Mouse (Mus musculus) MEL (cell line): ENCODE measurements around the gene Nrbf2. TPM values are rescaled to one million over a fixed set of nuclear protein-coding genes. Genes with fewer than 3 reads are reported as not detected.

Experiments used
- DNase-seq: peaks from one replicate; pipeline ENCODE4 v3.0.0; 2011; ENCODE audit warnings: low read depth, low spot score
- H3K27ac ChIP-seq: 2 replicates; pipeline ENCODE4 v1.5.1; 2012; ENCODE audit warnings: low read depth, mild to moderate bottlenecking, control low read depth, low read length, moderate library complexity; ENCODE audit not compliant: control insufficient read depth
- H3K27me3 ChIP-seq, 2 experiments: fragments of 150-350 bp in 1 of 2; sonication (generic) in 1 of 2; 2 replicates each; pipeline ENCODE4 v1.6.1; 2012; ENCODE audit warnings: low read length in 2 of 2, mild to moderate bottlenecking in 2 of 2, improper control_type of control experiment in 1 of 2, moderate library complexity in 1 of 2; ENCODE audit not compliant: insufficient read depth in 2 of 2, control insufficient read depth in 1 of 2
- H3K36me3 ChIP-seq, 2 experiments: 2 replicates each; pipeline ENCODE4 v1.6.1; 2012 to 2014; ENCODE audit warnings: low read length in 2 of 2, improper control_type of control experiment in 1 of 2, inconsistent platforms in 1 of 2, mild to moderate bottlenecking in 1 of 2; ENCODE audit not compliant: insufficient read depth in 2 of 2, control insufficient read depth in 1 of 2
- H3K4me1 ChIP-seq, 2 experiments: fragments of 150-350 bp in 1 of 2; sonication (generic) in 1 of 2; 2 replicates each; pipeline ENCODE4 v1.6.1; 2012; ENCODE audit warnings: low read length in 2 of 2, improper control_type of control experiment in 1 of 2, mild to moderate bottlenecking in 1 of 2; ENCODE audit not compliant: insufficient read depth in 2 of 2, control insufficient read depth in 1 of 2
- H3K4me3 ChIP-seq, 2 experiments: fragments of 150-350 bp in 1 of 2; sonication (generic) in 1 of 2; 2 replicates each; pipeline ENCODE4 v1.5.1; 2012; ENCODE audit warnings: low read depth in 2 of 2, low read length in 2 of 2, mild to moderate bottlenecking in 2 of 2, moderate library complexity in 2 of 2, control low read depth in 1 of 2, improper control_type of control experiment in 1 of 2; ENCODE audit not compliant: control insufficient read depth in 1 of 2, insufficient read depth in 1 of 2
- H3K79me2 ChIP-seq: 2 replicates; pipeline ENCODE4 v1.6.1; 2012; ENCODE audit warnings: mild to moderate bottlenecking, low read length, moderate library complexity; ENCODE audit not compliant: control insufficient read depth, poor library complexity, insufficient read depth
- H3K9ac ChIP-seq: 2 replicates; pipeline ENCODE4 v1.6.1; 2012; ENCODE audit warnings: low read depth, mild to moderate bottlenecking, control low read depth, low read length, moderate library complexity; ENCODE audit not compliant: control insufficient read depth, poor library complexity, severe bottlenecking
- H3K9me3 ChIP-seq: fragments of 150-350 bp; sonication (generic); replicated peaks from 2 replicates; pipeline ENCODE4 v1.6.1; 2012; ENCODE audit warnings: mild to moderate bottlenecking, low read length, improper control_type of control experiment, moderate library complexity; ENCODE audit not compliant: insufficient read depth
- BHLHE40 ChIP-seq: IDR thresholded peaks from 2 replicates; pipeline ENCODE4 v1.6.1; 2012; ENCODE audit warnings: low read depth, mild to moderate bottlenecking, inconsistent platforms, low read length, improper control_type of control experiment, borderline replicate concordance
- CHD1 ChIP-seq: IDR thresholded peaks from 2 replicates; pipeline ENCODE4 v1.6.1; 2012; ENCODE audit warnings: low read depth, mild to moderate bottlenecking, inconsistent platforms, low read length, improper control_type of control experiment
- CTCF ChIP-seq, 3 experiments: IDR thresholded peaks in 2 of 3; conservative IDR thresholded peaks in 1 of 3; 2 replicates each; pipeline ENCODE4 v1.5.1; 2011 to 2012; ENCODE audit warnings: low read length in 3 of 3, low read depth in 2 of 3, mild to moderate bottlenecking in 2 of 3, improper control_type of control experiment in 1 of 3, inconsistent platforms in 1 of 3, mixed read lengths in 1 of 3, moderate library complexity in 1 of 3; ENCODE audit not compliant: control insufficient read depth in 1 of 3, insufficient read depth in 1 of 3, poor library complexity in 1 of 3, severe bottlenecking in 1 of 3
- E2F4 ChIP-seq: IDR thresholded peaks from 2 replicates; pipeline ENCODE4 v1.6.1; 2011; ENCODE audit warnings: low read depth, low read length, improper control_type of control experiment, borderline replicate concordance
- ELF1 ChIP-seq: IDR thresholded peaks from 2 replicates; pipeline ENCODE4 v1.6.1; 2014; ENCODE audit warnings: low read depth, mild to moderate bottlenecking, inconsistent platforms, low read length, improper control_type of control experiment, moderate library complexity
- EP300 ChIP-seq, 2 experiments: IDR thresholded peaks; 2 replicates each; pipeline ENCODE4 v1.6.1; 2011; ENCODE audit warnings: improper control_type of control experiment in 2 of 2, low read length in 2 of 2, low read depth in 1 of 2, mild to moderate bottlenecking in 1 of 2
- ETS1 ChIP-seq: IDR thresholded peaks from 2 replicates; pipeline ENCODE4 v1.6.1; 2012; ENCODE audit warnings: low read depth, mild to moderate bottlenecking, inconsistent platforms, low read length, improper control_type of control experiment, moderate library complexity
- GABPA ChIP-seq: IDR thresholded peaks from 2 replicates; pipeline ENCODE4 v1.6.1; 2012; ENCODE audit warnings: low read depth, mild to moderate bottlenecking, inconsistent platforms, low read length, improper control_type of control experiment, moderate library complexity
- GATA1 ChIP-seq: IDR thresholded peaks from 2 replicates; pipeline ENCODE4 v1.6.1; 2011; ENCODE audit warnings: low read depth, low read length, improper control_type of control experiment
- HCFC1 ChIP-seq: IDR thresholded peaks from 2 replicates; pipeline ENCODE4 v1.6.1; 2012; ENCODE audit warnings: low read depth, mild to moderate bottlenecking, inconsistent platforms, low read length, improper control_type of control experiment, moderate library complexity
- JUND ChIP-seq: IDR thresholded peaks from 2 replicates; pipeline ENCODE4 v1.6.1; 2011; ENCODE audit warnings: low read depth, mild to moderate bottlenecking, improper control_type of control experiment, low read length
- KAT2A ChIP-seq: conservative IDR thresholded peaks from 2 replicates; pipeline ENCODE4 v1.6.1; 2012; ENCODE audit warnings: low read depth, low read length, improper control_type of control experiment, inconsistent platforms
- MAFK ChIP-seq: IDR thresholded peaks from 2 replicates; pipeline ENCODE4 v1.6.1; 2011; ENCODE audit warnings: low read depth, mild to moderate bottlenecking, low read length, improper control_type of control experiment, borderline replicate concordance
- MAX ChIP-seq: IDR thresholded peaks from 2 replicates; pipeline ENCODE4 v1.6.1; 2011; ENCODE audit warnings: low read length, improper control_type of control experiment
- MAZ ChIP-seq: IDR thresholded peaks from 2 replicates; pipeline ENCODE4 v1.6.1; 2012; ENCODE audit warnings: low read depth, mild to moderate bottlenecking, inconsistent platforms, low read length, improper control_type of control experiment
- MXI1 ChIP-seq: IDR thresholded peaks from 2 replicates; pipeline ENCODE4 v1.6.1; 2011; ENCODE audit warnings: mild to moderate bottlenecking, low read depth, low read length, improper control_type of control experiment
- MYB ChIP-seq: IDR thresholded peaks from 2 replicates; pipeline ENCODE4 v1.6.1; 2011; ENCODE audit warnings: mild to moderate bottlenecking, low read depth, low read length, improper control_type of control experiment
- MYC ChIP-seq: IDR thresholded peaks from 2 replicates; pipeline ENCODE4 v1.6.1; 2011; ENCODE audit warnings: low read depth, mild to moderate bottlenecking, low read length, improper control_type of control experiment, moderate library complexity
- NELFE ChIP-seq: IDR thresholded peaks from 2 replicates; pipeline ENCODE4 v1.6.1; 2011; ENCODE audit warnings: low read depth, low read length, improper control_type of control experiment
- NRF1 ChIP-seq: IDR thresholded peaks from 2 replicates; pipeline ENCODE4 v1.6.1; 2014; ENCODE audit warnings: low read depth, mild to moderate bottlenecking, inconsistent platforms, low read length, improper control_type of control experiment, moderate library complexity; ENCODE audit not compliant: poor library complexity, insufficient read depth, severe bottlenecking
- POLR2A ChIP-seq, 2 experiments: IDR thresholded peaks; 2 replicates each; pipeline ENCODE4 v1.6.1; 2011 to 2012; ENCODE audit warnings: low read length in 2 of 2, mild to moderate bottlenecking in 2 of 2, control low read depth in 1 of 2, improper control_type of control experiment in 1 of 2, low read depth in 1 of 2, moderate library complexity in 1 of 2; ENCODE audit not compliant: control insufficient read depth in 1 of 2, insufficient read depth in 1 of 2, poor library complexity in 1 of 2
- POLR2AphosphoS2 ChIP-seq: IDR thresholded peaks from 2 replicates; pipeline ENCODE4 v1.6.1; 2011; ENCODE audit warnings: low read length, improper control_type of control experiment
- POLR2AphosphoS5 ChIP-seq: IDR thresholded peaks from 2 replicates; pipeline ENCODE4 v1.6.1; 2012; ENCODE audit warnings: low read depth, borderline replicate concordance, mild to moderate bottlenecking, inconsistent platforms, low read length, moderate library complexity, mixed read lengths
- RCOR1 ChIP-seq: IDR thresholded peaks from 2 replicates; pipeline ENCODE4 v1.6.1; 2012; ENCODE audit warnings: low read depth, mild to moderate bottlenecking, inconsistent platforms, low read length, improper control_type of control experiment
- SIN3A ChIP-seq: IDR thresholded peaks from 2 replicates; pipeline ENCODE4 v1.6.1; 2012; ENCODE audit warnings: low read length, improper control_type of control experiment, inconsistent platforms
- TAL1 ChIP-seq: IDR thresholded peaks from 2 replicates; pipeline ENCODE4 v1.6.1; 2012; ENCODE audit warnings: mild to moderate bottlenecking, inconsistent platforms, low read length, moderate library complexity, mixed read lengths
- TBP ChIP-seq: IDR thresholded peaks from 2 replicates; pipeline ENCODE4 v1.8.0; 2011; ENCODE audit warnings: low read depth, low read length, improper control_type of control experiment
- TCF12 ChIP-seq: IDR thresholded peaks from 2 replicates; pipeline ENCODE4 v1.6.1; 2014; ENCODE audit warnings: low read depth, mild to moderate bottlenecking, inconsistent platforms, low read length, improper control_type of control experiment, moderate library complexity
- UBTF ChIP-seq: IDR thresholded peaks from 2 replicates; pipeline ENCODE4 v1.6.1; 2012; ENCODE audit warnings: low read depth, mild to moderate bottlenecking, inconsistent platforms, low read length, improper control_type of control experiment, moderate library complexity, borderline replicate concordance; ENCODE audit not compliant: insufficient read depth
- USF1 ChIP-seq: IDR thresholded peaks from 2 replicates; pipeline ENCODE4 v1.6.1; 2014; ENCODE audit warnings: low read depth, mild to moderate bottlenecking, inconsistent platforms, low read length, improper control_type of control experiment, moderate library complexity
- ZC3H11A ChIP-seq: IDR thresholded peaks from 2 replicates; pipeline ENCODE4 v1.6.1; 2012; ENCODE audit warnings: low read depth, mild to moderate bottlenecking, inconsistent platforms, low read length, improper control_type of control experiment
- ZKSCAN1 ChIP-seq: IDR thresholded peaks from 2 replicates; pipeline ENCODE4 v1.6.1; 2012; ENCODE audit warnings: low read depth, mild to moderate bottlenecking, inconsistent platforms, low read length, improper control_type of control experiment, moderate library complexity
- ZMIZ1 ChIP-seq: IDR thresholded peaks from 2 replicates; pipeline ENCODE4 v1.6.1; 2012; ENCODE audit warnings: low read depth, mild to moderate bottlenecking, inconsistent platforms, low read length, improper control_type of control experiment, moderate library complexity
- ZNF384 ChIP-seq: IDR thresholded peaks from 2 replicates; pipeline ENCODE4 v1.6.1; 2012; ENCODE audit warnings: low read depth, mild to moderate bottlenecking, inconsistent platforms, low read length, improper control_type of control experiment
- polyA plus RNA-seq, 2 experiments: library from polyadenylated mRNA; stranded (reverse) in 1 of 2; unstranded in 1 of 2; fragments of >175 nt in 1 of 2; fragments of >200 nt in 1 of 2; gene quantifications; 2 replicates each; pipeline versions ENCODE4 v1.2.1 to v1.2.4; 2012; ENCODE audit warnings: low replicate concordance in 2 of 2, low read depth in 1 of 2; ENCODE audit not compliant: insufficient read length in 2 of 2, insufficient read depth in 1 of 2, missing spikeins in 1 of 2
- total RNA-seq: library from RNA; depleted of rRNA; stranded (reverse); fragments of 300-350 nt; gene quantifications from 2 replicates; pipeline ENCODE4 v1.2.3, GENCODE M21; 2012

Nrbf2 gene
- total and polyA plus RNA-seq, 3 experiments = 19.5 to 38.9 TPM; not detected in 1

DNA sequence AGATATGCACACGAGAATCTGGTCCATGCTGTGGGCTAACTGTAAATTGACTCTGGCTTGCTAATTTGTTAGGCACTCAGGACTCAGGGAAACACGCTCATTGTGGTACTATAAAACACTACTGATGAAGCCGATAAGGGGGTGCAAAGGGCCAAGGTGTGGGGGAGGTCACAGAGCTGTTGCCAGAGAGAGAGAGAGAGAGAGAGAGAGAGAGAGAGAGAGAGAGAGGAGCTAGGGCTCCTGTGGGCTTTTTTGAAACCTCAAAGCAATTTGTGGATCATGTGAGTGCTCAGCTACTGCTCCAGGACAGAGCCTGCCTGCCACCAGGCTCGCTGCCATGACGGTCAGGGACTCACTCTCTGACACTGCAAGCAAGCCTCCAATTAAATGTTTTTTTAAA, 13.8 kb upstream of the Nrbf2 start (continued):
- TF ChIP-seq GABPA (no peak), RCOR1 (no peak; the same call in 1 of the 2 replicates)

DNA sequence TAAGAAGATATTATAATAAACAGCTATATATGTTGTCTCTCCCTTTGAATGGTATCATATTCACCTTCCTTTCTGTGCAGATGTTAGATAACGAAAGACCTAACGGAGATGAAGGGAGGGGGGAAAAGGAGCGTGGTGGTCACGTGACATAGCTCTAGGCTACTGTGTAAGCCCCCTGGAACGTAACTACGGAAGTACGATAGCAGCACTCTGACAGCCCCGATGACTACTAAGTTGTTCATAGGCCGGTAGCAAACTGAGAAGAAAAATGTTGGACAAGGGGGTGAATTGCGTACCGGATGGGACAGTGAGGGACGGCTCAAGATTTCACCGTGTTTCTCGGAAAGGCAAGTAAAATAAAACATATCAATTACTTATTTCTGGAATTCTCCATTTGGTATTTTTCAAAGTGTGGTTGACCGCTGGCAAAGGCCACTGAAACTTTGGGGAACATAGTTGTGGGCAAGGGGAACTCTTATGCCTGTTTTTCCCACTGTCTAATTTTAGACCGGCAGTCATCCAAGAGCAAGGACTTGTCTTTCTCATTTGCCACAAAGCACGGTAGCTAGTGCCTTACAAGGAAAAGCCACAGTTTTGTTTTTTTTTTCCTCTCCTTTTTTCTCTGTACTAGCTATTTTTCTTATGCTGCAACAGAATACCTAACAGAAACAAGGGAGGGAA, 12.2 kb upstream of the Nrbf2 start:
- peaks cover 2 to 39% of the 10 kb centered on the region in 2 experiments; a peak in 2 of 4 replicates for H3K36me3 ChIP-seq
- H3K79me2 ChIP-seq = peaks cover 42% of the 10 kb centered on the region
- H3K4me1 ChIP-seq = peaks cover 15 to 44% of the 10 kb centered on the region in 2 experiments
- H3K4me3 ChIP-seq = peak overlapping the region; percentile 67 to 85
- peak; percentile 99 for DNase-seq
- H3K27me3 ChIP-seq = no peaks in the 10 kb centered on the region
- no peaks in the 10 kb centered on the region for H3K9me3 ChIP-seq
- peak overlapping the region; percentile 80 for H3K9ac ChIP-seq
- H3K27ac ChIP-seq = peak overlapping the region; percentile 100
- TF ChIP-seq HCFC1 (peak; percentile 69; the same call in 1 of the 2 replicates), ZNF384 (no peak), JUND (no peak), E2F4 (no peak), MAX (peak; percentile 95), UBTF (no peak), TCF12 (peak; percentile 87), NRF1 (no peak), SIN3A (peak; percentile 97), KAT2A (peak; percentile 35; the same call in 1 of the 2 replicates), TAL1 (peak; percentile 72), MXI1 (peak; percentile 53; the same call in 1 of the 2 replicates), ZC3H11A (no peak), MAZ (peak; percentile 99), NELFE (peak; percentile 60; the same call in 1 of the 2 replicates), BHLHE40 (peak; percentile 91), GABPA (no peak), ZMIZ1 (peak; percentile 77), POLR2A (IDR thresholded peaks at IDR 0.05; ENCODE audit: control insufficient read depth in 1 of 2, insufficient read depth in 1 of 2, low read depth in 1 of 2, low read length in 2 of 2, poor library complexity in 1 of 2) (peak in 1 of 2 experiments; percentile 76; a peak in 2 of 4 replicates), POLR2AphosphoS5 (0 out of 2 replicates have a peak, but pooled peaks have one; percentile 27), ZKSCAN1 (no peak), POLR2AphosphoS2 (peak; percentile 84; the same call in 1 of the 2 replicates), MYC (peak; percentile 84), ETS1 (peak; percentile 95), TBP (peak; percentile 91), CHD1 (peak; percentile 44; the same call in 1 of the 2 replicates), RCOR1 (peak; percentile 10; the same call in 1 of the 2 replicates), USF1 (peak; percentile 99), EP300 (IDR thresholded peaks at IDR 0.05; ENCODE audit: low read depth in 1 of 2, low read length in 2 of 2) (peak; percentile 71 to 90; a peak in 3 of 4 replicates), MYB (peak; percentile 80), CTCF (IDR thresholded peaks at IDR 0.05 in 2 of 3, conservative IDR thresholded peaks at IDR 0.05 in 1 of 3; ENCODE audit: control insufficient read depth in 1 of 3, insufficient read depth in 1 of 3, low read depth in 2 of 3, low read length in 3 of 3, poor library complexity in 1 of 3, severe bottlenecking in 1 of 3) (no peak), MAFK (no peak), GATA1 (peak; percentile 92), ELF1 (peak; percentile 81)
